Mouse (Mus musculus) limb, embryonic 13.5 days (tissue): ENCODE results near the gene Cd44. TPM values are rescaled to one million over a fixed set of nuclear protein-coding genes. Genes with fewer than 3 reads are reported as not detected.

ENCODE experiments used
- ATAC-seq: fragments of 200-750 bp; cut with Nextera tagmentation; 2 replicates; pipeline ENCODE4 v1.8.0; 2017; ENCODE audit warnings: low read depth, moderate number of reproducible peaks, moderate TSS enrichment; ENCODE audit not compliant: low FRiP score
- H3K27ac ChIP-seq: fragments of 300-500 bp; sonication (generic); 2 replicates; pipeline ENCODE4 v1.5.1; 2015; ENCODE audit warnings: inconsistent platforms, mild to moderate bottlenecking, moderate library complexity
- H3K27me3 ChIP-seq: fragments of 300-500 bp; sonication (generic); 2 replicates; pipeline ENCODE4 v1.6.1; 2015; ENCODE audit warnings: mild to moderate bottlenecking, inconsistent platforms
- H3K36me3 ChIP-seq: fragments of 300-500 bp; sonication (generic); 2 replicates; pipeline ENCODE4 v1.6.1; 2015; ENCODE audit warnings: inconsistent platforms, mild to moderate bottlenecking, moderate library complexity
- H3K4me1 ChIP-seq: fragments of 300-500 bp; sonication (generic); 2 replicates; pipeline ENCODE4 v1.6.1; 2015; ENCODE audit warnings: inconsistent platforms
- H3K4me2 ChIP-seq: fragments of 300-500 bp; sonication (generic); replicated peaks from 2 replicates; pipeline ENCODE4 v1.6.1; 2015; ENCODE audit warnings: inconsistent platforms, mild to moderate bottlenecking, moderate library complexity
- H3K4me3 ChIP-seq: fragments of 300-500 bp; sonication (generic); 2 replicates; pipeline ENCODE4 v1.5.1; 2015; ENCODE audit warnings: moderate library complexity, mild to moderate bottlenecking, inconsistent platforms
- H3K9ac ChIP-seq: fragments of 300-500 bp; sonication (generic); 2 replicates; pipeline ENCODE4 v1.6.1; 2015; ENCODE audit warnings: mild to moderate bottlenecking, inconsistent platforms
- H3K9me3 ChIP-seq: fragments of 300-500 bp; sonication (generic); 2 replicates; pipeline ENCODE4 v1.6.1; 2016; ENCODE audit warnings: inconsistent platforms
- WGBS: fragments of 180-500 bp; shearing (Covaris S2); methylation state at CpG from one replicate; pipeline ENCODE4 v1.1.7; 2015; 5-methylcytosine and 5-hydroxymethylcytosine counted together
- polyA plus RNA-seq: library from polyadenylated mRNA; unstranded; fragments of >200 nt; fragmentation: Nextera tagmentation; extraction: Ambion mirVana; gene quantifications from 2 replicates; pipeline ENCODE4 v1.2.1, GENCODE M21; 2015

Gene Cd44
- polyA plus RNA-seq, 1 experiment from 2014 or later = 13.0 TPM

DNA sequence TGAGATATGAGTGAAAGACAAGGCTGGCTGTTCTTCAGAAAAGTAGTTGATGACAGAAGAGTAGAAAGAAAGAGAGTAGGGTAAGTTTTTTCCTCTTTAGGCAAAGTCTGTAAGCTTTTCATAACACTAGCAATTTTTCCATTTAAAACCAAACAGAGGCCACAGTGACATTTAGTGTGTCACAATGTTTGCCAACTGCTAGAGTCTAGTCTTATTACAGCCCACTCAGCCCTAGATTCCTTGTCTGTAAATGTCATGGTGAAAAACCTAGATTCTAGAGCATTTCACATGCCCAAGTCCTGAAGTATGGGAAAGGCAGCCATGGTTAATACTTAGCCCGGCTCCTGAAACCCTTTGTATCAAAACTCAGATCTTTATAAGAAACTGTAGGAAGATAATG lies 130.2 kb downstream of the Cd44 start:
- WGBS = 89% methylated on average over 1 of the region's 1 CpGs
- no peak overlapping the region for H3K9ac ChIP-seq
- H3K9me3 ChIP-seq = no peaks in the 10 kb centered on the region; the same call in 1 of the 2 replicates
- H3K27me3 ChIP-seq = no peaks in the 10 kb centered on the region
- H3K4me1 ChIP-seq = no peaks in the 10 kb centered on the region
- no peak for ATAC-seq
- H3K27ac ChIP-seq = no peak overlapping the region
- H3K4me2 ChIP-seq = no peak overlapping the region
- H3K4me3 ChIP-seq = no peak overlapping the region
- H3K36me3 ChIP-seq = no peaks in the 10 kb centered on the region

DNA sequence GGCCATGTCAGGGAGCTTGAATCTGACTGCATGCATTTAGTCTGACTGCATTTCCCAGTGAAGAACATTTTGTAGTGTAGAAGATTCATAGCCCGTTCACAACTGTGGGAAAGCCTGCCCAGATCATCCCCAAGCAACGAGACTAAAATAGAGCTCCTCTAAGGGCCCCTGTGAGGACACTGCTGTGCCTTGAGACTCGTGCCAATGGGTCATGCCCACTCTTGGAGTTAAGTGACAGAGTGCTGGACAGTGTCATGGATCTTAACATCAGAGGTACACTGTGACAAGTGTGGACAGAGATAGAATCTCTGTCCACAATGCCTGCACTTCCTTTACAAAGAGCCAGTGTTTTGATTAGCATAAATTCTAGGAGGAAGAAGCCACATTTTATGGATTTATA lies 133.2 kb downstream of the Cd44 start:
- Histone ChIP-seq H3K4me2 (no peak overlapping the region), H3K27me3 (no peaks in the 10 kb centered on the region), H3K36me3 (no peaks in the 10 kb centered on the region), H3K9me3 (no peaks in the 10 kb centered on the region; the same call in 1 of the 2 replicates), H3K9ac (no peak overlapping the region), H3K4me3 (no peak overlapping the region), H3K4me1 (no peaks in the 10 kb centered on the region), H3K27ac (no peak overlapping the region)
- no peak for ATAC-seq
- WGBS = 72% methylated on average over 3 of the region's 3 CpGs

DNA sequence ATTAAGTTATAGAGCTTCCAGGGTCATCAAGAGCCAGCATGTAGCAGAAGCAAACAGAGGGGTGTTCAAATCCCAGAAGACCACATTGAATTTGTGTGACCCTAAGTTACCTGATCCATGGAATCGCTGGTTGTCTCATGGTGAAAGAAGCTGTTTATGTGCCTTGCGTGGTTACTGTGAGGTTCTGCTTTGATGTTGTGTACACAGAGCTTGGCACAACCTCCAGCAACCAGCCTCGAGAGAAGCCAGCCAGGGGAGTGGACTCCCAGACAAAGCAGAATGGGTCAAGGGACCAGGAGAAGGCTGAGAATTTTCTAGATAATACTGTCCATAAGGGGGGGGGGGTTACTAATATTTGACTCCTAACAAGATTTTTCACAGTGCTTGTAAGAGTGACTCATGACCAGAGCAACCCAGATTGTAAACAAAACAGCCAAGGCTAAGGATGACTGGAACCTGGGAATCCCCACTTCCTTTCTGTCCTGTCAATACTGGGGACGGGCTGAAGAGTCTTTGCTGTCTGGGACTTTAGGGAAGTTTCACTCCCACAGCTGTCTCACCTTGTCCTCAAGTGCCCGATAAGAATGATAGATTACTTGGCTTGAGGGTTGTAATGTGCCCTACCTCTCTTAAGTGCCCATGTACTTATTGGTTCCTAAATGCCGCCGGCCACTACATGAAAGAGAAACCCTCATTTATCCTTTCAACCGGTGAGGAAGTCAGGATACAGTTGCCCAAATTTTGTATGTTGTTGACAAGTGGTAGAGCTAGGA lies 136.7 kb downstream of the Cd44 start:
- H3K27me3 ChIP-seq = no peaks in the 10 kb centered on the region
- H3K4me2 ChIP-seq = no peak overlapping the region
- WGBS = 64% methylated on average over 8 of the region's 8 CpGs
- no peak overlapping the region for H3K9ac ChIP-seq
- ATAC-seq = no peak
- no peak overlapping the region for H3K4me3 ChIP-seq
- H3K36me3 ChIP-seq = no peaks in the 10 kb centered on the region
- H3K9me3 ChIP-seq = no peaks in the 10 kb centered on the region
- no peak overlapping the region for H3K27ac ChIP-seq
- H3K4me1 ChIP-seq = no peaks in the 10 kb centered on the region

DNA sequence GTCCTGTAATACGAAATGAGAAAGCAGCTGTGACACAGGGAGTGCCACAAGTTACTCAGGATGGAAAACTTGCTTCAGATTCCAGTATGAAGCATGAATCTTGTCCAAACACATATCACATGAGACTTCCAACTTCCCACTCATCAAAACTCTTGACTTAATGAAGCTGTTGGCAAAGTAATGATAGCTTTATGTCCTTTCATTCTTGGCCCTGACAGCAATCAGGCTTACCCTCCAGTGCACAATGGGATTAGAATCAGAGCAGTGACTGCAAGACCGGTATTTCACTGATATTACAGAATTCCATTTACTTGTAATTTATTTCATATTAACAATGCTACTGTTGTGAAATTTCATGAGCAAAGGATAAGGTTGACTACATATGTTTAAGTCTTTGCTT lies 137.5 kb downstream of the Cd44 start:
- no peak overlapping the region for H3K27ac ChIP-seq
- no peaks in the 10 kb centered on the region for H3K27me3 ChIP-seq
- WGBS = 92% methylated on average over 2 of the region's 2 CpGs
- no peaks in the 10 kb centered on the region for H3K9me3 ChIP-seq
- no peak for ATAC-seq
- no peak overlapping the region for H3K4me3 ChIP-seq
- no peak overlapping the region for H3K9ac ChIP-seq
- H3K36me3 ChIP-seq = no peaks in the 10 kb centered on the region
- no peaks in the 10 kb centered on the region for H3K4me1 ChIP-seq
- H3K4me2 ChIP-seq = no peak overlapping the region

DNA sequence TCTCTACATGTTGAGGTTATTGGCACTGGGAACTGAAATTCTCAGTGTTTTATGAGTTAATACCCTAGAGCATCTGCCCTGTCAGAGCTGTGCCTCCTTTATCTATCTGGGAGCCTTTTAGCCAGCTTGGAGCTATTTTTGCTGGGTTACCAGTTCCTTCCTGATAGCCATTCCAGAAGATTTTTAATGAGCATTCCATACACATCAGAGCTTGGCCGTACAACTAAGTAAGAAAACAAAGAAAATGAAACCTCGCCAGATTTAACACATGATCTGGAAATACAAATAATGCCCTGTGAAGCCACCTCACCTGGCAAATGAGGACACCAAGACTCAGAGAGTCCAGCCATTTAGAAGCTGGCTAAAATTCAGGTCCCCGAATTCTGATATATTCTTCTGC lies 138.3 kb downstream of the Cd44 start:
- Histone ChIP-seq H3K9me3 (no peaks in the 10 kb centered on the region), H3K4me3 (no peak overlapping the region), H3K9ac (no peak overlapping the region), H3K4me2 (no peak overlapping the region), H3K36me3 (no peaks in the 10 kb centered on the region), H3K27me3 (no peaks in the 10 kb centered on the region), H3K4me1 (no peaks in the 10 kb centered on the region), H3K27ac (no peak overlapping the region)
- ATAC-seq = no peak
- 79% methylated on average over 3 of the region's 3 CpGs for WGBS

Other genes with a start within 250 kb of the Cd44 start
- 1.0 TPM in 2 replicates for gene Slc1a2, start 243.0 kb downstream of the Cd44 start, polyA plus RNA-seq
- gene Pdhx, start 171.8 kb upstream of the Cd44 start, polyA plus RNA-seq = 42.8 and 43.7 TPM in 2 replicates
- 87.2 and 88.3 TPM in 2 replicates for gene Apip, start 172.0 kb upstream of the Cd44 start, polyA plus RNA-seq